Mouse (Mus musculus) limb, embryonic 12.5 days (tissue): ENCODE results near the gene Sh3pxd2a. TPM values are rescaled to one million over a fixed set of nuclear protein-coding genes. Genes with fewer than 3 reads are reported as not detected.
A peak's percentile ranks its signal among the peaks of the same experiment; 100 is the strongest.

Source experiments
- ATAC-seq: fragments of 200-750 bp; cut with Nextera tagmentation; 2 replicates; pipeline ENCODE4 v1.8.0; 2017; ENCODE audit warnings: low read depth, moderate TSS enrichment; ENCODE audit not compliant: insufficient number of reproducible peaks, insufficient read depth, low FRiP score, low TSS enrichment
- H3K27ac ChIP-seq: fragments of 300-500 bp; sonication (generic); 2 replicates; pipeline ENCODE4 v1.5.1; 2016; ENCODE audit warnings: mild to moderate bottlenecking, moderate library complexity
- H3K27me3 ChIP-seq: fragments of 300-500 bp; sonication (generic); 2 replicates; pipeline ENCODE4 v1.6.1; 2016; ENCODE audit warnings: mild to moderate bottlenecking, moderate library complexity
- H3K36me3 ChIP-seq: fragments of 300-500 bp; sonication (generic); 2 replicates; pipeline ENCODE4 v1.6.1; 2016; ENCODE audit warnings: mild to moderate bottlenecking, moderate library complexity
- H3K4me1 ChIP-seq: fragments of 300-500 bp; sonication (generic); replicated peaks from 2 replicates; pipeline ENCODE4 v1.6.1; 2016
- H3K4me2 ChIP-seq: fragments of 300-500 bp; sonication (generic); 2 replicates; pipeline ENCODE4 v1.6.1; 2016; ENCODE audit warnings: mild to moderate bottlenecking, moderate library complexity
- H3K4me3 ChIP-seq: fragments of 300-500 bp; sonication (generic); replicated peaks from 2 replicates; pipeline ENCODE4 v1.5.1; 2016; ENCODE audit warnings: mild to moderate bottlenecking
- H3K9ac ChIP-seq: fragments of 300-500 bp; sonication (generic); replicated peaks from 2 replicates; pipeline ENCODE4 v1.6.1; 2016; ENCODE audit warnings: mild to moderate bottlenecking, moderate library complexity
- H3K9me3 ChIP-seq: fragments of 300-500 bp; sonication (generic); 2 replicates; pipeline ENCODE4 v1.6.1; 2016; ENCODE audit warnings: mild to moderate bottlenecking, moderate library complexity
- WGBS: fragments of 180-500 bp; shearing (Covaris S2); methylation state at CpG from one replicate; pipeline ENCODE4 v1.1.7; 2016; 5-methylcytosine and 5-hydroxymethylcytosine counted together
- polyA plus RNA-seq: library from polyadenylated mRNA; unstranded; fragments of >200 nt; fragmentation: Nextera tagmentation; extraction: Ambion mirVana; gene quantifications from 2 replicates; pipeline ENCODE4 v1.2.1, GENCODE M21; 2016

Gene Sh3pxd2a
- 6.8 and 7.7 TPM in 2 replicates for polyA plus RNA-seq

GRCm38 (mm10) chr19:47464304-47465241 lies at the start of gene Sh3pxd2a:
TSS of gene Sh3pxd2a (minus strand) at chr19:47464401.
- H3K4me1 ChIP-seq = peaks cover 31% of the 10 kb centered on the region
- H3K27ac ChIP-seq = peak within 1 kb of the TSS; percentile 83
- peak within 1 kb of the TSS; percentile 81 for H3K4me3 ChIP-seq
- peak within 1 kb of the TSS; percentile 86 for H3K9ac ChIP-seq
- 0 out of 2 replicates have a peak, but pooled peaks cover 4% of the 10 kb centered on the region for H3K9me3 ChIP-seq
- peak; percentile 81 for ATAC-seq
- H3K4me2 ChIP-seq = peak within 1 kb of the TSS; percentile 95
- peaks cover 4% of the 10 kb centered on the region; the same call in 1 of the 2 replicates for H3K36me3 ChIP-seq
- WGBS = 2% methylated on average over 50 of the region's 70 CpGs
- H3K27me3 ChIP-seq = no peaks in the 10 kb centered on the region

- peaks cover 86% of the 10 kb centered on the region for H3K36me3 ChIP-seq
- no peaks in the 10 kb centered on the region for H3K27me3 ChIP-seq
- no peak overlapping the region for H3K27ac ChIP-seq
- H3K4me1 ChIP-seq = 0 out of 2 replicates have a peak, but pooled peaks cover 5% of the 10 kb centered on the region
- no peaks in the 10 kb centered on the region for H3K9me3 ChIP-seq
- H3K4me2 ChIP-seq = no peak overlapping the region
- WGBS = 83% methylated on average over 4 of the region's 4 CpGs
- ATAC-seq = no peak
- H3K4me3 ChIP-seq = no peak overlapping the region
- H3K9ac ChIP-seq = no peak overlapping the region
Measured at GRCm38 (mm10) chr19:47513618-47513897, 49.4 kb upstream of the Sh3pxd2a start.

- no peak for ATAC-seq
Measured at GRCm38 (mm10) chr19:47512794-47513617, 48.8 kb upstream of the Sh3pxd2a start.

GRCm38 (mm10) chr19:47511958-47512357 lies 47.8 kb upstream of the Sh3pxd2a start:
- H3K9ac ChIP-seq = no peak overlapping the region
- 78% methylated on average over 6 of the region's 6 CpGs for WGBS
- peaks cover 11% of the 10 kb centered on the region; the same call in 1 of the 2 replicates for H3K4me1 ChIP-seq
- H3K36me3 ChIP-seq = peaks cover 73% of the 10 kb centered on the region
- ATAC-seq = no peak
- no peaks in the 10 kb centered on the region for H3K9me3 ChIP-seq
- H3K27me3 ChIP-seq = no peaks in the 10 kb centered on the region
- no peak overlapping the region for H3K4me3 ChIP-seq
- H3K27ac ChIP-seq = no peak overlapping the region
- no peak overlapping the region for H3K4me2 ChIP-seq

More at GRCm38 (mm10) chr19:47512794-47513617, 48.8 kb upstream of the Sh3pxd2a start:
- H3K27me3 ChIP-seq = no peaks in the 10 kb centered on the region
- H3K4me2 ChIP-seq = no peak overlapping the region
- no peak overlapping the region for H3K9ac ChIP-seq
- 87% methylated on average over 21 of the region's 21 CpGs for WGBS
- H3K27ac ChIP-seq = no peak overlapping the region
- H3K4me1 ChIP-seq = peaks cover 11% of the 10 kb centered on the region; the same call in 1 of the 2 replicates
- no peak overlapping the region for H3K4me3 ChIP-seq
- H3K9me3 ChIP-seq = no peaks in the 10 kb centered on the region
- H3K36me3 ChIP-seq = peaks cover 82% of the 10 kb centered on the region

GRCm38 (mm10) chr19:47511294-47511675 lies 47.1 kb upstream of the Sh3pxd2a start:
- H3K4me2 ChIP-seq = no peak overlapping the region
- H3K9ac ChIP-seq = no peak overlapping the region
- H3K27ac ChIP-seq = 0 out of 2 replicates have a peak overlapping the region, but pooled peaks have one; percentile 64
- H3K4me1 ChIP-seq = peaks cover 11% of the 10 kb centered on the region; the same call in 1 of the 2 replicates
- peaks cover 66% of the 10 kb centered on the region for H3K36me3 ChIP-seq
- 83% methylated on average over 7 of the region's 7 CpGs for WGBS
- ATAC-seq = no peak
- H3K9me3 ChIP-seq = no peaks in the 10 kb centered on the region
- no peak overlapping the region for H3K4me3 ChIP-seq
- no peaks in the 10 kb centered on the region for H3K27me3 ChIP-seq

GRCm38 (mm10) chr19:47510473-47511293 lies 46.5 kb upstream of the Sh3pxd2a start:
- no peak for ATAC-seq
- Histone ChIP-seq H3K27me3 (no peaks in the 10 kb centered on the region), H3K36me3 (peaks cover 64% of the 10 kb centered on the region), H3K9me3 (no peaks in the 10 kb centered on the region), H3K4me3 (no peak overlapping the region), H3K4me2 (no peak overlapping the region), H3K9ac (no peak overlapping the region; the same call in 1 of the 2 replicates), H3K27ac (peak overlapping the region; percentile 64; the same call in 1 of the 2 replicates), H3K4me1 (peaks cover 11% of the 10 kb centered on the region; the same call in 1 of the 2 replicates)
- 66% methylated on average over 25 of the region's 25 CpGs for WGBS

GRCm38 (mm10) chr19:47510135-47510472 lies 45.9 kb upstream of the Sh3pxd2a start:
- H3K36me3 ChIP-seq = peaks cover 64% of the 10 kb centered on the region
- no peaks in the 10 kb centered on the region for H3K9me3 ChIP-seq
- no peak overlapping the region for H3K4me2 ChIP-seq
- no peak overlapping the region for H3K9ac ChIP-seq
- WGBS = 88% methylated on average over 7 of the region's 7 CpGs
- no peak overlapping the region; the same call in 1 of the 2 replicates for H3K27ac ChIP-seq
- peaks cover 11% of the 10 kb centered on the region; the same call in 1 of the 2 replicates for H3K4me1 ChIP-seq
- no peak overlapping the region for H3K4me3 ChIP-seq
- no peak for ATAC-seq
- H3K27me3 ChIP-seq = no peaks in the 10 kb centered on the region

GRCm38 (mm10) chr19:47508771-47509281 lies 44.6 kb upstream of the Sh3pxd2a start:
- no peak overlapping the region for H3K9ac ChIP-seq
- H3K27ac ChIP-seq = peak overlapping the region; percentile 59; the same call in 1 of the 2 replicates
- no peaks in the 10 kb centered on the region for H3K27me3 ChIP-seq
- no peak for ATAC-seq
- H3K9me3 ChIP-seq = no peaks in the 10 kb centered on the region
- H3K4me2 ChIP-seq = no peak overlapping the region
- H3K4me3 ChIP-seq = no peak overlapping the region
- 67% methylated on average over 5 of the region's 5 CpGs for WGBS
- H3K36me3 ChIP-seq = peaks cover 59% of the 10 kb centered on the region
- H3K4me1 ChIP-seq = peaks cover 11% of the 10 kb centered on the region; the same call in 1 of the 2 replicates

GRCm38 (mm10) chr19:47508191-47508590 lies 44.0 kb upstream of the Sh3pxd2a start:
- 0 out of 2 replicates have a peak overlapping the region, but pooled peaks have one; percentile 59 for H3K27ac ChIP-seq
- WGBS = 76% methylated on average over 3 of the region's 3 CpGs

More at GRCm38 (mm10) chr19:47508191-47508590, 44.0 kb upstream of the Sh3pxd2a start:
- H3K9me3 ChIP-seq = no peaks in the 10 kb centered on the region
- H3K9ac ChIP-seq = no peak overlapping the region
- H3K36me3 ChIP-seq = peaks cover 58% of the 10 kb centered on the region
- no peaks in the 10 kb centered on the region for H3K27me3 ChIP-seq
- H3K4me1 ChIP-seq = peaks cover 11% of the 10 kb centered on the region; the same call in 1 of the 2 replicates
- no peak overlapping the region for H3K4me3 ChIP-seq
- no peak overlapping the region for H3K4me2 ChIP-seq
- no peak for ATAC-seq
